Mouse (Mus musculus) kidney, postnatal 0 days (tissue): Measurements from ENCODE around the gene Gm20388. TPM values are rescaled to one million over a fixed set of nuclear protein-coding genes. Genes with fewer than 3 reads are reported as not detected.

ENCODE experiments used
- ATAC-seq: fragments of 200-750 bp; cut with Nextera tagmentation; replicated peaks from 2 replicates; pipeline ENCODE4 v1.8.0; 2017; ENCODE audit warnings: low read depth, moderate number of reproducible peaks, moderate TSS enrichment, moderate library complexity; ENCODE audit not compliant: low FRiP score
- DNase-seq: peaks from one replicate; pipeline ENCODE4 v3.0.0-alpha.2; 2016; ENCODE audit warnings: low spot score
- H3K27ac ChIP-seq: fragments of 300-500 bp; sonication (generic); 2 replicates; pipeline ENCODE4 v1.5.1; 2014; ENCODE audit warnings: mild to moderate bottlenecking
- H3K27me3 ChIP-seq: fragments of 300-500 bp; sonication (generic); 2 replicates; pipeline ENCODE4 v1.6.1; 2014; ENCODE audit warnings: low read length, mixed read lengths; ENCODE audit not compliant: insufficient read depth
- H3K36me3 ChIP-seq: fragments of 300-500 bp; sonication (generic); 2 replicates; pipeline ENCODE4 v1.6.1; 2014; ENCODE audit warnings: low read length, mixed read lengths; ENCODE audit not compliant: insufficient read depth
- H3K4me1 ChIP-seq: fragments of 300-500 bp; sonication (generic); replicated peaks from 2 replicates; pipeline ENCODE4 v1.6.1; 2014; ENCODE audit warnings: antibody characterized with exemption, low read length, mixed read lengths; ENCODE audit not compliant: insufficient read depth
- H3K4me2 ChIP-seq: fragments of 300-500 bp; sonication (generic); 2 replicates; pipeline ENCODE4 v1.6.1; 2014; ENCODE audit warnings: mild to moderate bottlenecking, low read length, moderate library complexity, mixed read lengths
- H3K4me3 ChIP-seq: fragments of 300-500 bp; sonication (generic); replicated peaks from 2 replicates; pipeline ENCODE4 v1.5.1; 2014; ENCODE audit warnings: low read depth, low read length
- H3K9ac ChIP-seq: fragments of 300-500 bp; sonication (generic); 2 replicates; pipeline ENCODE4 v1.6.1; 2014; ENCODE audit warnings: low read depth, low read length
- H3K9me3 ChIP-seq: fragments of 300-500 bp; sonication (generic); replicated peaks from 2 replicates; pipeline ENCODE4 v1.6.1; 2016; ENCODE audit warnings: low read length, inconsistent platforms, mixed read lengths
- CTCF ChIP-seq: IDR thresholded peaks from 2 replicates; pipeline ENCODE4 v1.5.1; 2016; ENCODE audit warnings: antibody characterized with exemption, low read depth, mild to moderate bottlenecking, moderate library complexity
- WGBS: fragments of 180-500 bp; shearing (Covaris S2); extraction: QIAGEN DNeasy Blood & Tissue Kit; methylation state at CpG from one replicate; pipeline ENCODE4 v1.1.7; 2014; 5-methylcytosine and 5-hydroxymethylcytosine counted together
- polyA plus RNA-seq: library from polyadenylated mRNA; unstranded; fragments of >200 nt; fragmentation: Nextera tagmentation; extraction: Ambion mirVana; gene quantifications from 2 replicates; pipeline ENCODE4 v1.2.1, GENCODE M21; 2015

Gene Gm20388
- polyA plus RNA-seq, 1 experiment from 2014 or later, result not detected

DNA sequence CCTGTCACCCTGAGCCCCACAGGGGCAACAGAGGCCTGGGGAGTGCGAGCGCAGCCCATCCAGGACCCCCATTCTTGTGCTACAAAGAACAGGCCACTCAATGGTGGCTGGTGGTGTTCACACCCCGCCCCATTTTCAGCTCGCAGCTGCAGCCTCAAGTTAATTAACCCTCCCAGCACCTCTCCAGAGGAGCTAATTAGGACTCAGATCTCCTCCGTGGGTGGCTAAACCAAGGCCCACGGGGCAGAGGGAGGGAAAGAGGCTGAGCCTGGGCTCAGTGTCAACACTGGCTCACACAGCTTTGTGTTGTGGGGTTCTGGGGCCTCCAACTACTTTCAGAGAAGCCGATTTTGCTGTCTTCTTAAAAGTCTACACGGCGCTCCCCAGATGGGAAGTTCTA lies 393.5 kb downstream of the Gm20388 start:
- WGBS, result 57% methylated on average over 9 of the region's 9 CpGs
- H3K9ac ChIP-seq, result no peak overlapping the region
- DNase-seq, result no peak

DNA sequence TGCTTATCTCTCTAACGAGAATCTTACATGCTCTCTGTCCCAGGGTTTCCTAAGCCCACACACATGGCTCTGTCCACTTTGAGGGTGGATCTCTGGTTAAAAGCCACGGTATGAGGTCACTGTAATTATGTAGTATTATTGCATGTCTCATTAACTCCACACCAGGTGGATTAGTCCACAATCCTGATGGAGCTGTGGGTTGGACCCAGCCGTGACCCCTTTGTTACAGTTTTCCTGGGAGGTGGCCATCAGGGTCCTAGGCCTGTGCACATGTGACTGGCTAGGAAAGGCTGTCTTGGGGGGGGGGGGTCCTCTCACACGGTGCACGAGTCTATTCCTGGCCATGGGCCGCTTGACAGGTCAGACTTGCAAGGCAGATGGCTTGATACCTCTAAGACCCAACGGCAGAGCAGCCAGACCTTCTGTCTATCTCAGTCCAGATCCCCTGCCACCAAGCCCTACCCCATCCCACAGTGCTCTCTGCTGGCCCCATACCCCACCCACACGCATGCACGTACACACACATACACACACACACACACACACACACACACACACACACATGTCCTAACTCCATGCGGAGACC lies 395.3 kb downstream of the Gm20388 start:
- ATAC-seq, result no peak
- Histone ChIP-seq H3K9me3 (no peaks in the 10 kb centered on the region), H3K4me1 (no peaks in the 10 kb centered on the region), H3K27ac (no peak overlapping the region), H3K4me2 (no peak overlapping the region), H3K27me3 (no peaks in the 10 kb centered on the region), H3K9ac (no peak overlapping the region), H3K4me3 (no peak overlapping the region), H3K36me3 (no peaks in the 10 kb centered on the region)
- no peak for DNase-seq
- no peak for TF ChIP-seq CTCF
- 71% methylated on average over 10 of the region's 10 CpGs for WGBS

More for the DNA sequence above, 393.5 kb downstream of the Gm20388 start:
- Histone ChIP-seq H3K27ac (no peak overlapping the region), H3K4me3 (no peak overlapping the region), H3K36me3 (no peaks in the 10 kb centered on the region), H3K9me3 (no peaks in the 10 kb centered on the region), H3K4me2 (no peak overlapping the region), H3K4me1 (peaks cover 6% of the 10 kb centered on the region; the same call in 1 of the 2 replicates), H3K27me3 (no peaks in the 10 kb centered on the region)
- ATAC-seq, result no peak
- TF ChIP-seq CTCF, result no peak

GRCm38 (mm10) chr8:120307103-120307502 lies 396.5 kb downstream of the Gm20388 start:
- no peak overlapping the region for H3K4me2 ChIP-seq
- no peak for TF ChIP-seq CTCF
- no peaks in the 10 kb centered on the region for H3K27me3 ChIP-seq
- H3K9ac ChIP-seq, result no peak overlapping the region
- H3K4me1 ChIP-seq, result no peaks in the 10 kb centered on the region
- H3K36me3 ChIP-seq, result no peaks in the 10 kb centered on the region
- H3K9me3 ChIP-seq, result no peaks in the 10 kb centered on the region
- 32% methylated on average over 16 of the region's 16 CpGs for WGBS
- DNase-seq (no peak), ATAC-seq (no peak)
- H3K4me3 ChIP-seq, result no peak overlapping the region
- H3K27ac ChIP-seq, result no peak overlapping the region

GRCm38 (mm10) chr8:120307528-120307927 lies 396.9 kb downstream of the Gm20388 start:
- H3K4me1 ChIP-seq, result no peaks in the 10 kb centered on the region
- 57% methylated on average over 11 of the region's 11 CpGs for WGBS
- ATAC-seq, result no peak

DNA sequence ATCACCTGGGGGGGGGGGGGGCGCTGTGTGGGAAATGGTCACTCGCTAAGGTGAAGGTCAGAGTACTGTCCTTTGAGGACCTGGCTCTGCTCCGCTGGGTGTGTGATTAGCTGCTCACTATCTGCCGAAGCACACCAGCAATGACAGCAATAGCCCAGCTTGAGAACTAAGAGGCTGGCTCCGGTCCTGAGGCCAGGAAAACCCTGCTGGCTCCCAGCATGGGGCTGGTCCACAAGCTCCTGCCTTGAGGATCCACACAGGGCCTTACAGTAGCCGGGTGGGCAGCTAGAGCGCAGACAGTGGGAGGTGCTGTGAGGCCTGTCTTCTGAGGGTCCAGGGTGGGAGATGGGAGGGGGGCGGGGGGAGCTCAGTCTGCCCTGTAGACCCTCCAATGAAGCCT lies 397.5 kb downstream of the Gm20388 start:
- Histone ChIP-seq H3K27ac (no peak overlapping the region), H3K27me3 (no peaks in the 10 kb centered on the region)
- ATAC-seq, result no peak

More at GRCm38 (mm10) chr8:120307528-120307927, 396.9 kb downstream of the Gm20388 start:
- H3K36me3 ChIP-seq, result no peaks in the 10 kb centered on the region
- TF ChIP-seq CTCF, result no peak
- no peaks in the 10 kb centered on the region for H3K9me3 ChIP-seq
- DNase-seq, result no peak
- no peak overlapping the region for H3K4me3 ChIP-seq
- H3K4me2 ChIP-seq, result no peak overlapping the region
- H3K27ac ChIP-seq, result no peak overlapping the region
- H3K27me3 ChIP-seq, result no peaks in the 10 kb centered on the region
- no peak overlapping the region for H3K9ac ChIP-seq

DNA sequence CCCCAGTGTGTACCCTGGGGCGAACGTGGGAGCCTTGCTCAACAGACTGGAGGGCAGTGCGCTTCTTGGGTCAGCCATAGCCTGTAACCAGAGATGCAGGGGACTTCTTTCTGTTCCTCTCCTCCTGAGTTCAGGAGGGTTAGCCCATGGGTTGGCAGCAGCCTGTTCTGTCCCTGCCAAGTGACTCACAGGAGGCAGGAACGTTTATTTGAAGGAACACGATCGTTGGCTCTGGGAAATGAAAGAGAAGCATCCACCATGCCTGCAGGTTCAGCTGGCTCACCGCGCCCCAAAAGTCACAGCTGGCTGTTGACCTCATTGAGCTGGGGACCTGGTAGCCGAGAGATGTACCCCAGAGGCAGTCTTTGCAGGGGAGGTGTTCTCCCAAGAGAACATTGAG lies 397.9 kb downstream of the Gm20388 start:
- Histone ChIP-seq H3K4me1 (no peaks in the 10 kb centered on the region), H3K27me3 (no peaks in the 10 kb centered on the region), H3K36me3 (no peaks in the 10 kb centered on the region), H3K4me2 (no peak overlapping the region), H3K9ac (no peak overlapping the region), H3K4me3 (no peak overlapping the region), H3K9me3 (no peaks in the 10 kb centered on the region), H3K27ac (no peak overlapping the region)
- WGBS, result 58% methylated on average over 9 of the region's 9 CpGs
- ATAC-seq (no peak), DNase-seq (no peak)
- no peak for TF ChIP-seq CTCF

More for the DNA sequence above, 397.5 kb downstream of the Gm20388 start:
- WGBS, result 58% methylated on average over 8 of the region's 8 CpGs
- Histone ChIP-seq H3K4me1 (no peaks in the 10 kb centered on the region), H3K9ac (no peak overlapping the region), H3K9me3 (no peaks in the 10 kb centered on the region), H3K4me2 (no peak overlapping the region), H3K36me3 (no peaks in the 10 kb centered on the region), H3K4me3 (no peak overlapping the region)
- DNase-seq, result no peak
- no peak for TF ChIP-seq CTCF

DNA sequence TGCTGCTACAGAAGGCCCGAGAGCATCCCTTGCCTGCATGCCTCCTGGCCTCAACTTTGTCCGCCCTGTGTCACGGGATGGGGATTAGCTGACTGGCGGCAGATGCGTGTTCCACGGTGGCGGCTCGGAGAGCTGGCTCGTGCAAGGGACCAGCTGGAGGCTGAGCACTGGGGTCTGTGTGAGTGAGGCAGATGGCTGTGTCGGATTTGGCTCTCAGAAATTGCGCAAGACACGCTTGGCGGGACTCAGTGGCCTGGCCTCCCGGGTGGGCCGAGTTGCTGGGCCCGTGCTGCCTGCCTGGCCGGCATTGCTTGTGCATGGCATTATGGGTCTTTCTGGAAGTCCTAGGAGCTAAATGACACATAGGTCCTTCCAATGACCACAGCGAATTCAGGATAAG lies 398.7 kb downstream of the Gm20388 start:
- Histone ChIP-seq H3K9ac (no peak overlapping the region), H3K4me1 (no peaks in the 10 kb centered on the region), H3K27me3 (no peaks in the 10 kb centered on the region), H3K27ac (no peak overlapping the region), H3K9me3 (no peaks in the 10 kb centered on the region), H3K36me3 (no peaks in the 10 kb centered on the region), H3K4me2 (no peak overlapping the region), H3K4me3 (no peak overlapping the region)
- DNase-seq (no peak), ATAC-seq (no peak)
- 78% methylated on average over 18 of the region's 18 CpGs for WGBS
- no peak for TF ChIP-seq CTCF
